Mouse (Mus musculus): ENCODE data around the gene Klf8. TPM values are rescaled to one million over a fixed set of nuclear protein-coding genes. Genes with fewer than 3 reads are reported as not detected.
"Not testable (repeated sequence)": the region's sequence is repeated elsewhere in the genome, so short reads cannot be mapped to it uniquely, and the experiment has no call there.

Klf8 gene
- 1.5 and 1.7 TPM in 2 replicates for polyA plus RNA-seq (2015; fragmentation: Nextera tagmentation; extraction: Ambion mirVana)

GRCm38 (mm10) chrX:153237304-153237919 lies at the start of gene Klf8:
Gene Klf8 (plus strand): TSS chrX:153237466.
- Histone ChIP-seq H3K4me2 (replicated peaks) (peak within 1 kb of the TSS; percentile 61), H3K4me3 (peak within 1 kb of the TSS; percentile 56), H3K4me1 (no peaks in the 10 kb centered on the region), H3K27me3 (peaks cover 15% of the 10 kb centered on the region), H3K9me3 (no peaks in the 10 kb centered on the region), H3K27ac (no peak within 1 kb of the TSS), H3K36me3 (no peaks in the 10 kb centered on the region), H3K9ac (peak within 1 kb of the TSS; percentile 59)
- WGBS = 12% methylated on average over 17 of the region's 17 CpGs
- ATAC-seq (ENCODE audit: low FRiP score, low read depth) = peak; percentile 86

GRCm38 (mm10) chrX:153199185-153199584 lies 38.1 kb upstream of the Klf8 start:
- 77% methylated on average over 2 of the region's 2 CpGs for WGBS
- H3K4me3 ChIP-seq; H3K9ac ChIP-seq; H3K4me2 ChIP-seq (replicated peaks); H3K36me3 ChIP-seq; H3K27ac ChIP-seq; H3K4me1 ChIP-seq; ATAC-seq (ENCODE audit: low FRiP score, low read depth); H3K9me3 ChIP-seq; H3K27me3 ChIP-seq: not testable (repeated sequence)

GRCm38 (mm10) chrX:153211101-153211500 lies 26.2 kb upstream of the Klf8 start:
- Histone ChIP-seq H3K36me3 (no peaks in the 10 kb centered on the region), H3K4me1 (no peaks in the 10 kb centered on the region), H3K9ac (no peak overlapping the region), H3K9me3 (no peaks in the 10 kb centered on the region), H3K4me3 (no peak overlapping the region), H3K27ac (no peak overlapping the region), H3K27me3 (no peaks in the 10 kb centered on the region; the same call in 1 of the 2 replicates), H3K4me2 (replicated peaks) (no peak overlapping the region)
- ATAC-seq (ENCODE audit: low FRiP score, low read depth) = no peak
- WGBS = 52% methylated on average over 1 of the region's 1 CpGs

- Histone ChIP-seq H3K9me3 (no peaks in the 10 kb centered on the region), H3K27ac (no peak overlapping the region), H3K4me1 (no peaks in the 10 kb centered on the region), H3K4me2 (replicated peaks) (no peak overlapping the region), H3K4me3 (no peak overlapping the region), H3K36me3 (no peaks in the 10 kb centered on the region), H3K9ac (no peak overlapping the region), H3K27me3 (peaks cover 13% of the 10 kb centered on the region; the same call in 1 of the 2 replicates)
- 69% methylated on average over 2 of the region's 2 CpGs for WGBS
- ATAC-seq (ENCODE audit: low FRiP score, low read depth) = no peak
Observed at GRCm38 (mm10) chrX:153231240-153231639, 6.0 kb upstream of the Klf8 start.

- Histone ChIP-seq H3K4me1 (no peaks in the 10 kb centered on the region), H3K4me3 (no peak overlapping the region), H3K4me2 (replicated peaks) (peak overlapping the region; percentile 32; the same call in 1 of the 2 replicates), H3K36me3 (no peaks in the 10 kb centered on the region), H3K27ac (no peak overlapping the region), H3K9ac (no peak overlapping the region), H3K27me3 (peaks cover 20% of the 10 kb centered on the region; the same call in 1 of the 2 replicates), H3K9me3 (no peaks in the 10 kb centered on the region)
- WGBS = 23% methylated on average over 10 of the region's 10 CpGs
- ATAC-seq (ENCODE audit: low FRiP score, low read depth) = no peak
Observed at GRCm38 (mm10) chrX:153233255-153233654, 4.0 kb upstream of the Klf8 start.

- Histone ChIP-seq H3K4me1 (no peaks in the 10 kb centered on the region), H3K4me3 (peak overlapping the region; percentile 56), H3K27ac (no peak overlapping the region), H3K9me3 (no peaks in the 10 kb centered on the region), H3K27me3 (peaks cover 15% of the 10 kb centered on the region), H3K4me2 (replicated peaks) (peak overlapping the region; percentile 61), H3K36me3 (no peaks in the 10 kb centered on the region), H3K9ac (peak overlapping the region; percentile 59)
- ATAC-seq (ENCODE audit: low FRiP score, low read depth) = peak; percentile 90
- WGBS = 22% methylated on average over 21 of the region's 23 CpGs
Observed at GRCm38 (mm10) chrX:153237920-153238504, 746 bp downstream of the Klf8 start.

GRCm38 (mm10) chrX:153254256-153254655 lies 17.0 kb downstream of the Klf8 start:
- no peak for ATAC-seq (ENCODE audit: low FRiP score, low read depth)

GRCm38 (mm10) chrX:153255504-153255903 lies 18.2 kb downstream of the Klf8 start:
- Histone ChIP-seq H3K36me3 (no peaks in the 10 kb centered on the region), H3K9me3 (no peaks in the 10 kb centered on the region), H3K4me3 (no peak overlapping the region), H3K27ac (no peak overlapping the region), H3K27me3 (peaks cover 2% of the 10 kb centered on the region; the same call in 1 of the 2 replicates), H3K9ac (no peak overlapping the region), H3K4me2 (replicated peaks) (no peak overlapping the region), H3K4me1 (no peaks in the 10 kb centered on the region)
- no peak for ATAC-seq (ENCODE audit: low FRiP score, low read depth)
- WGBS = 44% methylated on average over 2 of the region's 2 CpGs

More at GRCm38 (mm10) chrX:153254256-153254655, 17.0 kb downstream of the Klf8 start:
- no peak overlapping the region for H3K4me3 ChIP-seq
- H3K36me3 ChIP-seq = no peaks in the 10 kb centered on the region
- H3K9ac ChIP-seq = no peak overlapping the region
- H3K27me3 ChIP-seq = no peaks in the 10 kb centered on the region; the same call in 1 of the 2 replicates
- H3K4me2 ChIP-seq (replicated peaks) = no peak overlapping the region
- H3K4me1 ChIP-seq = no peaks in the 10 kb centered on the region
- H3K9me3 ChIP-seq = no peaks in the 10 kb centered on the region
- WGBS = 71% methylated on average over 1 of the region's 1 CpGs
- H3K27ac ChIP-seq = no peak overlapping the region

- Histone ChIP-seq H3K27me3 (no peaks in the 10 kb centered on the region), H3K4me2 (replicated peaks) (no peak overlapping the region), H3K4me1 (no peaks in the 10 kb centered on the region), H3K9ac (no peak overlapping the region), H3K36me3 (no peaks in the 10 kb centered on the region), H3K27ac (no peak overlapping the region), H3K9me3 (no peaks in the 10 kb centered on the region), H3K4me3 (no peak overlapping the region)
- WGBS = 72% methylated on average over 2 of the region's 2 CpGs
- no peak for ATAC-seq (ENCODE audit: low FRiP score, low read depth)
Observed at GRCm38 (mm10) chrX:153282185-153282584, 44.9 kb downstream of the Klf8 start.

GRCm38 (mm10) chrX:153311356-153311755 lies 74.1 kb downstream of the Klf8 start:
- Histone ChIP-seq H3K9ac (no peak overlapping the region), H3K36me3 (no peaks in the 10 kb centered on the region), H3K4me1 (no peaks in the 10 kb centered on the region), H3K27ac (no peak overlapping the region), H3K27me3 (no peaks in the 10 kb centered on the region; the same call in 1 of the 2 replicates), H3K4me3 (no peak overlapping the region), H3K4me2 (replicated peaks) (no peak overlapping the region), H3K9me3 (no peaks in the 10 kb centered on the region)
- no peak for ATAC-seq (ENCODE audit: low FRiP score, low read depth)
- WGBS = 87% methylated on average over 4 of the region's 4 CpGs

GRCm38 (mm10) chrX:153323105-153323504 lies 85.8 kb downstream of the Klf8 start:
- Histone ChIP-seq H3K9me3 (no peaks in the 10 kb centered on the region), H3K4me1 (no peaks in the 10 kb centered on the region), H3K27ac (no peak overlapping the region), H3K4me3 (no peak overlapping the region), H3K27me3 (no peaks in the 10 kb centered on the region), H3K9ac (no peak overlapping the region), H3K36me3 (no peaks in the 10 kb centered on the region), H3K4me2 (replicated peaks) (no peak overlapping the region)
- 65% methylated on average over 3 of the region's 3 CpGs for whole genome bisulfite sequencing
- ATAC-seq (ENCODE audit: low FRiP score, low read depth) = no peak

GRCm38 (mm10) chrX:153334140-153334539 lies 96.9 kb downstream of the Klf8 start:
- ATAC-seq (ENCODE audit: low FRiP score, low read depth); H3K4me2 ChIP-seq (replicated peaks); H3K4me3 ChIP-seq; H3K9ac ChIP-seq; H3K9me3 ChIP-seq; H3K36me3 ChIP-seq; H3K27ac ChIP-seq; H3K4me1 ChIP-seq; H3K27me3 ChIP-seq: not testable (repeated sequence)
- WGBS = 71% methylated on average over 3 of the region's 3 CpGs

All from limb, embryonic 13.5 days (tissue).